Mouse (Mus musculus): ENCODE measurements around the gene Tecr.

DNA sequence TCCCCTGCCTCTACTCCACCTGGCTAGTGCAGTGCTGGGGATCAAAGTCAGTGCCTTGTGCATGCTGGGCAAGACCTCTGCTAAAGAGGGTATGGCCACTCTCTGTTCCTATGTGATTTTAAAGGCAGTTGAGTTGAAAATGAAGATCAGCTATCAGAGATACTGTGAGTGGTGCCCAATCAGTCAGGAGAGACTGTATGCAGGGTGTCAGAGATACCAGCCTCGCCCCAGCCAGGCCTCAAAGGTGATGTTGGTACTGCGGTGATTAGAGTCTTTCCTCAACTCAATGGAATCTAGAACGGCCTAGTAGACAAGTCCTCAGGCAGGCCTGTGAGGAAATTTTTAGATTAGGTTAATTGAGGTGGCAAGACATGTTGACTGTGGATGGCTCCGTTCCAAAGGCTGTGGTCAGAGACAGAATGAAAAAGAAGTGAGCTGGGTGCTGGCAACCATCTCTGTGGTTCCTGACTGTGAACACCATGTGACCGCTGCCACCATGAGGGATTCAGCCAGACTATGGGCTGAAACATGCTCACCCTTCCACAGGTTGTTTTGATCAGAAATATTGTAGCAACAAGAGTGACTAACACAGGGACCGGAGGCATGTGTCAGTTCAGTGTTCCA lies 18.0 kb upstream of the Tecr start:
- TF ChIP-seq POLR2A (IDR thresholded peaks at IDR 0.05; ENCODE audit: low read depth, low read length) (no peak), CTCF (conservative IDR thresholded peaks at IDR 0.05; ENCODE audit: insufficient read depth, insufficient read length, low read depth, low read length) (no peak)

All from kidney, adult 2 months (tissue).